Mouse (Mus musculus): ENCODE results near the gene Cct7.

DNA sequence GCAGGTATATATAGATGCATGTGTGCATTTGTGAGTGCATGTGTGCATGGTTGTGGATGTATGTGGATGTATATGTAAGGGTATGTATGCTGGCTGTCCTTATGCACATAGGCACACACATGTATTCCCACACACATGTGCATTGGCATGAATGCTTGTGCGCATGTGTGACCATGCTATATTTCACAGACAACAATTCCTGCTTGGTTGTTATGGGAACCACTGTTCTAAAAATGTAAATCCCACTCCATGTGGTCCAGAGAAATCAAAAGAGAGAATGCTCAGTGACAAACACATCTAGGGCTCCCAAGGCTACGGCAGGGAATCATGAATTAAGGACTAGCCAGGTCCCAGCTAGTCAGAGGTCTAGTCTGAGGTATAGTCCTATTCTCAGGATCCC, 53.6 kb downstream of the Cct7 start:
- TF ChIP-seq CTCF (IDR thresholded peaks at IDR 0.05; ENCODE audit: borderline replicate concordance, insufficient read depth, low read length) (no peak), POLR2A (IDR thresholded peaks at IDR 0.05; ENCODE audit: low read depth, low read length) (no peak)
